Mouse (Mus musculus): ENCODE data around the gene Misp. TPM values are rescaled to one million over a fixed set of nuclear protein-coding genes. Genes with fewer than 3 reads are reported as not detected.

The Misp gene
- polyA plus RNA-seq, 1 experiment from 2014 or later, result 0.39 TPM

DNA sequence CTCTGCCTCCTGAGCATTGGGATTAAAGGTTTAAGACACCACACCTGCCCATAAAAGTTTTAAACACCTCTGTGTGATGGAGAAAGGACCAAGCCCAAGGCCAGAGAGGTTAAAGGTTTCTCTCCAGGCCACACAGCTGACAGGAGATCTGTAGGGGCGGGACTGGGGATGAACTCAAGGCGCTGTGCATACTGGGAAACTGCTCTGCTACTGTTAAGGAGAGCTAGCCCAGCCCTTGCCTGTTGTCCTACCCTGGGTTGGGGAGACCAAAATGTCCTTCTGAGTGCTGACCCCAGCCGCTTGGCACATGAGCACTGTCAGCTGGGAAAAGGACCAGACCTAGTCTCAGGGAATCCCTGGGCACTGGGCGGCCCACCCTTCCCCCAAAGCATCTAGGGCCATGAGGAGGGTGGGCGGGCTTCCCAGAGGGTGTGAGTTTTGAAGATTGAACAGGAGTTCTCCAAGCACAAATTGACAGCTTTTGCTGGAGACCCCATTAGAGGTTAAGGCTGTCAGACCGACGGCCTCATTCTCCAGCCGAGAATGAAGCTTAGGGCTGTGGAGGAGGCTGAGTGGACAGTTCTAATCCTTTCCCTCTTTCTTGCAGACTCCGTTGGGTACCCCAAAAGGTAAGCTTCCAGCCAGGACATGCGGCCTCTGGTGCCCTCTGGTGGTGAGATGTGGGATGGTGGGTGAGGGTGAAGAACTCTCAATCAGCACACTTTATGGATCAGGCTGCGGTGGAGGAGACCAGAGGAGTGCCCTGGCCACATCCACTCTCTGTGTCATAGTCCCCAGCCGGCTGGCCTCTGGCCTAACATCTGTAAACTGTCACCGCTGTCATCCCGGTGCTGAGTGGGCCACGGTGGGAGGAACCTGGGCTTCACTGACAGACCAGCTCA lies 8.8 kb upstream of the Misp start:
- Histone ChIP-seq H3K4me1 (replicated peaks; ENCODE audit: control insufficient read depth, insufficient read depth, low read length) (no peaks in the 10 kb centered on the region), H3K27me3 (ENCODE audit: control insufficient read depth, insufficient read depth, low read length) (no peaks in the 10 kb centered on the region), H3K4me2 (ENCODE audit: low read depth, low read length, severe bottlenecking) (no peak overlapping the region), H3K9me3 (ENCODE audit: control insufficient read depth, low read length) (no peaks in the 10 kb centered on the region), H3K36me3 (ENCODE audit: control insufficient read depth, insufficient read depth, low read length) (peaks cover 13% of the 10 kb centered on the region), H3K4me3 (ENCODE audit: low read depth, low read length) (no peak overlapping the region), H3K27ac (ENCODE audit: low read depth, low read length) (no peak overlapping the region), H3K9ac (ENCODE audit: low read length) (no peak overlapping the region)
- DNase-seq (ENCODE audit: low spot score), result peak; percentile 93
- ATAC-seq (replicated peaks; ENCODE audit: low FRiP score), result peak; percentile 65
- 32% methylated on average over 15 of the region's 15 CpGs for WGBS

DNA sequence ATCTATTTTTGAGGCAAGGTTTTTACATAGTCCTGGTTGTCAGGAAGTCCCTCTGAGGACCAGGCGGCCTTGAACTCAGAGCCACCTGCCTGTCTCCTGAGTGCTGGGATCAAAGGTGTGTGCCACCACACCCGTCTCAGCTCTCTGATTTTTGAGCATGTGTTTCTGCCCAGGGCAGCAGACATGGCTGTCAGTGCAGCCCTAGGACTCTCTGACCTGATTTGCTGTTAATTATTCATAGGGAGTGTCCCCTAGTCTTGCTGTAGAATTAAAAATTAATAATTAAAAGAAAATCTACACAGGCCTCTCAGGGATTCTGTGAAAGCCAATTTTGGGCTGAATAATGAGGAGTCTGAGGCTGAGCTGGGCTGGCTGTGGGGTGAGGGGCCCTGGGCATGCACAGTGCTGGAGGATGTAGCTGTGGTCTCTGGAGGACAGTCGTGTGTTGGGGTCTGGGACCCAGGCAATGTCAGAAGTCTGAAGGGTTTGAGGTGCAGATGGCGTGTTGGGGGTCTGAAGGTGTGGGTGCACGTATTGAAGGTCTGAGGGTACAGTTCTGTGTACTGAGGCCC lies 6.4 kb upstream of the Misp start:
- Histone ChIP-seq H3K27ac (ENCODE audit: low read depth, low read length) (no peak overlapping the region), H3K4me2 (ENCODE audit: low read depth, low read length, severe bottlenecking) (no peak overlapping the region), H3K4me1 (replicated peaks; ENCODE audit: control insufficient read depth, insufficient read depth, low read length) (no peaks in the 10 kb centered on the region), H3K9ac (ENCODE audit: low read length) (no peak overlapping the region), H3K27me3 (ENCODE audit: control insufficient read depth, insufficient read depth, low read length) (no peaks in the 10 kb centered on the region), H3K4me3 (ENCODE audit: low read depth, low read length) (no peak overlapping the region), H3K36me3 (ENCODE audit: control insufficient read depth, insufficient read depth, low read length) (peaks cover 19% of the 10 kb centered on the region), H3K9me3 (ENCODE audit: control insufficient read depth, low read length) (no peaks in the 10 kb centered on the region)
- 86% methylated on average over 5 of the region's 5 CpGs for WGBS
- DNase-seq (ENCODE audit: low spot score) (no peak), ATAC-seq (replicated peaks; ENCODE audit: low FRiP score) (no peak)

DNA sequence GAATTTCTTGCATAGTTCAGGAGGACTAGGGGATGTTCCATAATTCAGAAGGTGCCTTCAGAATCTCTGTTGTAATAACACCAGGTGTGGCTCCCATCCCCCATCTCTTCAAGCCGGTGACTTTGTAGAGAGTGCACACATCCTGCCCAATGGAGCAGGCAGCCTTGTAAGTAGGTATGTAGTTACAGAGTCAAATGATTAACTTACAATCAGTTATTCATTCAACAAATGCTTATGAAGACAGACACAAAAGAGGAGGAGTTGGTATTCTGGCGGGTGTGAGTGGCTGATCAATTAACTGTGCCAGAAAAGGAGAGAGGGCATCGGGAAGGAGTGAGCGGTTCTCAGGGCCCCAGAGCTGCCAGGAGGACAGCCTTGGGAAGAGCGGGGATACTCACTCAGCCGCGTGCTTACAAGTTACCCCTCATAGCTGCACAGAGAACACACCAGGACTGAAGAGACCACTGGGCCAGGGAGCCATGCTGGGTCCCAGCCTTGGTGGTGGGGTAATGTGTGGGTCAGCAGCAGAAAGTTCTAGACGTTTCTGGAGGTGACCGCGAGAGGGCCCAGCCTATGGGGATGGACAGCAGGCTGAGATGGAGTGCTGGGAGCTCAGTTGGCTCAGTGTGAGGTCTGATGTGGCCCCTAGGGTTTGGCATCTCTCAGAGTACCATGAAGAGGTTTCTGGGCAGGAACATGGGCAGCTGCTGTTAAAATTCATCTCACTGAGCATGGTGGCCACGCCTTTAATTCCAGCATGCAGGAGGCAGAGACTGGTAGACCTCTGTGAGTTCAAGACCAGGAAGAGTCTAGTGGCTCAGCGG lies 4.9 kb upstream of the Misp start:
- H3K4me1 ChIP-seq (replicated peaks; ENCODE audit: control insufficient read depth, insufficient read depth, low read length), result no peaks in the 10 kb centered on the region
- DNase-seq (ENCODE audit: low spot score), result no peak
- H3K36me3 ChIP-seq (ENCODE audit: control insufficient read depth, insufficient read depth, low read length), result peaks cover 13% of the 10 kb centered on the region
- H3K27ac ChIP-seq (ENCODE audit: low read depth, low read length), result no peak overlapping the region
- H3K9ac ChIP-seq (ENCODE audit: low read length), result no peak overlapping the region
- H3K4me3 ChIP-seq (ENCODE audit: low read depth, low read length), result no peak overlapping the region
- H3K4me2 ChIP-seq (ENCODE audit: low read depth, low read length, severe bottlenecking), result no peak overlapping the region
- ATAC-seq (replicated peaks; ENCODE audit: low FRiP score), result no peak
- 91% methylated on average over 12 of the region's 12 CpGs for WGBS
- H3K27me3 ChIP-seq (ENCODE audit: control insufficient read depth, insufficient read depth, low read length), result no peaks in the 10 kb centered on the region
- H3K9me3 ChIP-seq (ENCODE audit: control insufficient read depth, low read length), result no peaks in the 10 kb centered on the region

GRCm38 (mm10) chr10:79817111-79817510 lies 3.7 kb upstream of the Misp start:
- H3K9ac ChIP-seq (ENCODE audit: low read length), result no peak overlapping the region
- peaks cover 12% of the 10 kb centered on the region; the same call in 1 of the 2 replicates for H3K36me3 ChIP-seq (ENCODE audit: control insufficient read depth, insufficient read depth, low read length)
- no peak overlapping the region for H3K4me3 ChIP-seq (ENCODE audit: low read depth, low read length)
- ATAC-seq (replicated peaks; ENCODE audit: low FRiP score), result no peak
- no peaks in the 10 kb centered on the region for H3K9me3 ChIP-seq (ENCODE audit: control insufficient read depth, low read length)
- H3K27ac ChIP-seq (ENCODE audit: low read depth, low read length), result no peak overlapping the region
- WGBS, result 86% methylated on average over 2 of the region's 2 CpGs
- DNase-seq (ENCODE audit: low spot score), result no peak
- H3K27me3 ChIP-seq (ENCODE audit: control insufficient read depth, insufficient read depth, low read length), result no peaks in the 10 kb centered on the region
- no peak overlapping the region for H3K4me2 ChIP-seq (ENCODE audit: low read depth, low read length, severe bottlenecking)
- no peaks in the 10 kb centered on the region; the same call in 1 of the 2 replicates for H3K4me1 ChIP-seq (replicated peaks; ENCODE audit: control insufficient read depth, insufficient read depth, low read length)

- ATAC-seq (replicated peaks; ENCODE audit: low FRiP score), result no peak
- Histone ChIP-seq H3K27ac (ENCODE audit: low read depth, low read length) (no peak overlapping the region), H3K4me3 (ENCODE audit: low read depth, low read length) (no peak overlapping the region), H3K9me3 (ENCODE audit: control insufficient read depth, low read length) (no peaks in the 10 kb centered on the region), H3K27me3 (ENCODE audit: control insufficient read depth, insufficient read depth, low read length) (no peaks in the 10 kb centered on the region), H3K4me2 (ENCODE audit: low read depth, low read length, severe bottlenecking) (no peak overlapping the region), H3K4me1 (replicated peaks; ENCODE audit: control insufficient read depth, insufficient read depth, low read length) (peaks cover 2% of the 10 kb centered on the region; the same call in 1 of the 2 replicates), H3K9ac (ENCODE audit: low read length) (no peak overlapping the region), H3K36me3 (ENCODE audit: control insufficient read depth, insufficient read depth, low read length) (peaks cover 12% of the 10 kb centered on the region; the same call in 1 of the 2 replicates)
- DNase-seq (ENCODE audit: low spot score), result no peak
- 74% methylated on average over 4 of the region's 4 CpGs for WGBS
These were observed 2.6 kb upstream of the Misp start for GRCm38 (mm10) chr10:79818225-79818624.

- Histone ChIP-seq H3K27ac (ENCODE audit: low read depth, low read length) (no peak overlapping the region), H3K27me3 (ENCODE audit: control insufficient read depth, insufficient read depth, low read length) (no peaks in the 10 kb centered on the region)
- 92% methylated on average over 17 of the region's 17 CpGs for WGBS
These were observed 1.2 kb upstream of the Misp start for GRCm38 (mm10) chr10:79819606-79820005.

DNA sequence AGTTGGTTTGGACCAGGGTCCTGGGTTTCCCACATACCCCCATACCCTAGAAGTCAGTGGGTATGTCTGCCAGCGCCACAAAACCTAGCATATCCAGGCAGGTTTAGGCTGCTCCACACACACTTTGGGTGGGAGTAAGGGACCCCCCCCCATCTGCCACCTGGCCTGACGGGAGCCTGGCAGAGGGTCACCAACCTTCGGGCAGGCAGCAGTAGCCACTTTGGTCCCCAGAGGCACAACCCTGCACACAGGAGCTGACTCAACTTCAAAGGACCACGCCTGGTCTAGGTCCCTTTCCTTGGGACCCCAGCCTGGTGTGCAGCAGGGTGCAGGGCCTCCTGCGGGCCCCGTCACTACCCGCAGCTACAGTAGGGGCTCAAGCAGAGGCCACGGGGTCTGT lies 512 bp upstream of the Misp start:
- Histone ChIP-seq H3K27ac (ENCODE audit: low read depth, low read length) (no peak overlapping the region), H3K9ac (ENCODE audit: low read length) (no peak overlapping the region), H3K27me3 (ENCODE audit: control insufficient read depth, insufficient read depth, low read length) (no peaks in the 10 kb centered on the region), H3K4me1 (replicated peaks; ENCODE audit: control insufficient read depth, insufficient read depth, low read length) (peaks cover 2% of the 10 kb centered on the region; the same call in 1 of the 2 replicates), H3K4me2 (ENCODE audit: low read depth, low read length, severe bottlenecking) (no peak overlapping the region), H3K36me3 (ENCODE audit: control insufficient read depth, insufficient read depth, low read length) (peaks cover 8% of the 10 kb centered on the region; the same call in 1 of the 2 replicates), H3K4me3 (ENCODE audit: low read depth, low read length) (no peak overlapping the region), H3K9me3 (ENCODE audit: control insufficient read depth, low read length) (no peaks in the 10 kb centered on the region)
- 83% methylated on average over 8 of the region's 8 CpGs for WGBS
- DNase-seq (ENCODE audit: low spot score) (no peak), ATAC-seq (replicated peaks; ENCODE audit: low FRiP score) (no peak)

More at GRCm38 (mm10) chr10:79819606-79820005, 1.2 kb upstream of the Misp start:
- peaks cover 2% of the 10 kb centered on the region; the same call in 1 of the 2 replicates for H3K4me1 ChIP-seq (replicated peaks; ENCODE audit: control insufficient read depth, insufficient read depth, low read length)
- H3K4me2 ChIP-seq (ENCODE audit: low read depth, low read length, severe bottlenecking), result no peak overlapping the region
- H3K36me3 ChIP-seq (ENCODE audit: control insufficient read depth, insufficient read depth, low read length), result peaks cover 12% of the 10 kb centered on the region; the same call in 1 of the 2 replicates
- no peak for DNase-seq (ENCODE audit: low spot score)
- no peaks in the 10 kb centered on the region for H3K9me3 ChIP-seq (ENCODE audit: control insufficient read depth, low read length)
- H3K4me3 ChIP-seq (ENCODE audit: low read depth, low read length), result no peak overlapping the region
- H3K9ac ChIP-seq (ENCODE audit: low read length), result no peak overlapping the region
- ATAC-seq (replicated peaks; ENCODE audit: low FRiP score), result no peak

DNA sequence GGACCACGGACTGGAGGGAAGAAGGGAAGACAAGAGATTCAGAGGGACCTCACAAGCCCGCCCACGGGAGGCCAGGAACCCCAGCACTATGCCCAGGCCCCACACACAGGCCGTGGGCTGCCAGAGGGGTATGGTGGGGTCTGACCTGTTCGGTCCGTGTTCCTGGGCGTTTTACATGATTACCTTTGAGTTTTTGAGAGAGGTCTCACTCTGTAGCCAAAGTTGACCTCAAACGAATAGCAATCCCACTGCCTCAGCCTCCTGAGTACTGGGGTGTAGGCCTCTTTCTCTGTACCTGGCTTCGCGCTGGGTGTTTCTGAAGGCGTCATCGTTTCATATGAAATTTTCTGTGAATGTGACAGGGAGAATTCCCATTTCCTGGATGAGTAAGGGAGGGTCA lies 942 bp downstream of the Misp start:
- ATAC-seq (replicated peaks; ENCODE audit: low FRiP score) (no peak), DNase-seq (ENCODE audit: low spot score) (no peak)
- Histone ChIP-seq H3K9me3 (ENCODE audit: control insufficient read depth, low read length) (no peaks in the 10 kb centered on the region), H3K27me3 (ENCODE audit: control insufficient read depth, insufficient read depth, low read length) (no peaks in the 10 kb centered on the region), H3K9ac (ENCODE audit: low read length) (no peak overlapping the region), H3K36me3 (ENCODE audit: control insufficient read depth, insufficient read depth, low read length) (peaks cover 6% of the 10 kb centered on the region; the same call in 1 of the 2 replicates), H3K4me3 (ENCODE audit: low read depth, low read length) (no peak overlapping the region), H3K4me1 (replicated peaks; ENCODE audit: control insufficient read depth, insufficient read depth, low read length) (peaks cover 2% of the 10 kb centered on the region; the same call in 1 of the 2 replicates), H3K27ac (ENCODE audit: low read depth, low read length) (no peak overlapping the region), H3K4me2 (ENCODE audit: low read depth, low read length, severe bottlenecking) (no peak overlapping the region)
- 91% methylated on average over 12 of the region's 12 CpGs for WGBS
